Mouse (Mus musculus) bone marrow, adult 2 months (tissue): Measurements from ENCODE around the gene Rpn1.

Source experiments
- CTCF ChIP-seq: fragments of 200-500 bp; IDR thresholded peaks from 2 replicates; pipeline ENCODE4 v1.5.1; 2011; ENCODE audit warnings: low read length, control low read depth; ENCODE audit not compliant: control insufficient read depth, insufficient read depth
- POLR2A ChIP-seq: fragments of 200-500 bp; IDR thresholded peaks from 2 replicates; pipeline ENCODE4 v1.6.1; 2011; ENCODE audit warnings: low read depth, mild to moderate bottlenecking, control low read depth, low read length, borderline replicate concordance; ENCODE audit not compliant: control insufficient read depth

DNA sequence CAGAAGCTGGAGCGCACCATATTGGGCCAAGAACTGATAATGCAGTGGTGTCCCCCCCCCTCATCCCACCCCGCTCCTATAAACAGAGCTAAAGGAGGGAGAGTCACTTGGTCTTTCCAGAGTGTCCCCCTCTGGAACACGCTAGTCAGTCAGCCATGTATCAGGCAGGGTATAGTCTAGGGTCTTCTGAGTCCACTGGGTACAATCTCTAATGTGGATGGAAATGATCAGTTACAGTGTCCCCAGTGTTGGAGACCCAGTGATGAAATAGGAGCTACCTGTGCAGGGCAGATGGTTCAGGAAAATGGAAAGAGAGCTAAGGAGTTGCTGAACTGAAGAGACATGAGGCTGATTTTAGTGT is 38.9 kb upstream of the Rpn1 start:
- TF ChIP-seq CTCF (no peak), POLR2A (no peak)
